Mouse (Mus musculus): ENCODE data around the gene Fam169b. TPM values are rescaled to one million over a fixed set of nuclear protein-coding genes. Genes with fewer than 3 reads are reported as not detected.

The Fam169b gene
- under 1 TPM in 1 of 2 experiments, not detected in 1; 0.15 TPM for polyA plus RNA-seq (2012; fragmentation: generic; extraction: Trizol)

DNA sequence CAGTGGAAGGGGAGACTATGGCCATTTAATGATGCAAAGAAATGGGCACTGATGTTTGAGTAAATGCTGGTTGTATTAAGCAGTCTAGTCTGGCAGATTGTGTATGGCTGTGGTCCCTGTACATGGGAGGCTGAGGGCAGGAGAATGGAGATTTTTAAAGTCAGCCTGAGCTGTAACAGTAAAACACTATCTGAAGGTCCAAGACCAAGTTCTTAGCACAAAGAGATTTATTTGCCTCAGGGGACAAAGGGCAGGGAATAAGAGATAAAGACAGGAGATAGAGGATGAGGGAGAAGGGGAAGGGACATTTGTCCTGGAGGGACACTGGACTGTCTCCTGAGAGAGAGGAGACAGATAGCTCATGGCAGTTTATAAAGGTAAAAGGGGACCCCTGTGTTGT lies at the start of gene Fam169b:
TSS of gene Fam169b (plus strand) at position 325 of the 400 bp plus-strand sequence.

DNA sequence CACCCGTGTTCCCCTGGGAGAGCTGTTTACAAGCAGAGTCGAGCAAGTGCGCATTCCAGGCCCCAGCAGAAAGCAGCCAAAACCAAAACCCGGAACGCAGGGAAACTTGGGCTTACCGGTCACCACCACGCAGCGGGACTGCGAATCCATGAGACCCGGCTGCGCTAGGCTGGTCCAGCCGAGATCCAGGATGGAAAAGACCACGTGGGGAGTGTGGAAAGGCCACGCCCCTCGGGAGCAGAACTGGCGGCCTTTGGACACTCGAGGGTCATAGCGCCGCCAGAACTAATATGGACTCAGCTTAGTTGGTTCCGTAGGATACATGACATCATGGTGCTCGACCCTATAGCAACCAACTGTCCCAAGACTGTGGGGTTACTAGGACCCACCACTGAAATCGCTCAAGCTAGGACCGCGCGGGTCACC lies 9.6 kb upstream of the Fam169b start, which contains the start of gene Pgpep1l:
TSS of gene Pgpep1l (minus strand) at position 206 of the 426 bp plus-strand sequence.

Other genes starting within 250 kb of the Fam169b start
- gene Pgpep1l, start 9.6 kb upstream of the Fam169b start, polyA plus RNA-seq (2012; fragmentation: generic; extraction: Trizol) = not detected